ENCODE assay signal across 26 mouse cellular contexts in genomic region chr13:7057545-7057944, GRCm38 (mm10).
DNase-seq lines count a peak whose midpoint lies in the region; ATAC-seq and TF ChIP-seq lines count a peak whose summit lies in the region.
"Had no signal": no experiment of that assay in that cellular context is flagged by ENCODE, and none has a peak within 500 bp of the region (broad histone marks: within the 10 kb centered on the region; RNA-seq: fewer than 3 reads in every experiment).

No protein-coding gene starts in this region.

- H3K4me2 ChIP-seq in hindbrain, embryonic 11.5 days (replicated peaks; ENCODE audit: low read depth, low read length): no peak overlapping the region
- H3K4me2 ChIP-seq in midbrain, embryonic 15.5 days: no peak overlapping the region
- H3K4me2 ChIP-seq in midbrain, embryonic 13.5 days (replicated peaks): no peak overlapping the region
- H3K4me2 ChIP-seq in hindbrain, embryonic 13.5 days: no peak overlapping the region
- H3K4me2 ChIP-seq in neural tube, embryonic 14.5 days (ENCODE audit: low read depth, low read length): no peak overlapping the region
- H3K4me2 ChIP-seq: heart, embryonic 11.5 days; limb, embryonic 12.5 days; liver, embryonic 12.5 days; lung, embryonic 14.5 days had no signal

- H3K36me3 ChIP-seq in hindbrain, embryonic 11.5 days (ENCODE audit: control insufficient read depth, insufficient read depth, low read length): no peaks in the 10 kb centered on the region
- H3K36me3 ChIP-seq in hindbrain, embryonic 10.5 days: no peaks in the 10 kb centered on the region
- H3K36me3 ChIP-seq in midbrain, embryonic 15.5 days (replicated peaks): no peaks in the 10 kb centered on the region
- no peaks in the 10 kb centered on the region for H3K36me3 ChIP-seq in midbrain, embryonic 13.5 days
- no peaks in the 10 kb centered on the region for H3K36me3 ChIP-seq in hindbrain, embryonic 13.5 days
- no peaks in the 10 kb centered on the region for H3K36me3 ChIP-seq in neural tube, embryonic 14.5 days (ENCODE audit: control insufficient read depth, insufficient read depth, low read length)
- H3K36me3 ChIP-seq: forebrain, embryonic 10.5 days; limb, embryonic 12.5 days; liver, embryonic 12.5 days had no signal

- ATAC-seq in hindbrain, embryonic 11.5 days (ENCODE audit: low FRiP score): peak; percentile 51; the same call in 1 of the 2 replicates
- peak; percentile 37; the same call in 1 of the 2 replicates for ATAC-seq in midbrain, embryonic 15.5 days (replicated peaks)
- ATAC-seq in midbrain, embryonic 13.5 days: no peak
- ATAC-seq in hindbrain, embryonic 13.5 days (ENCODE audit: low FRiP score): peak; percentile 78
- peak; percentile 90 for ATAC-seq in neural tube, embryonic 14.5 days (ENCODE audit: low read depth)
- ATAC-seq: activated CD4-positive, CD25-positive, alpha-beta regulatory T cell, adult 4 months; CD4-positive, CD25-positive, alpha-beta regulatory T cell, adult 4 months; forebrain, postnatal 0 days; inflammation-experienced regulatory T-cells, adult 6 months; liver, embryonic 12.5 days had no signal

- H3K9me3 ChIP-seq in hindbrain, embryonic 11.5 days (ENCODE audit: control insufficient read depth, low read length): no peaks in the 10 kb centered on the region
- no peaks in the 10 kb centered on the region for H3K9me3 ChIP-seq in hindbrain, embryonic 10.5 days
- no peaks in the 10 kb centered on the region for H3K9me3 ChIP-seq in midbrain, embryonic 15.5 days
- no peaks in the 10 kb centered on the region for H3K9me3 ChIP-seq in midbrain, embryonic 13.5 days
- H3K9me3 ChIP-seq in hindbrain, embryonic 13.5 days: no peaks in the 10 kb centered on the region
- no peaks in the 10 kb centered on the region for H3K9me3 ChIP-seq in neural tube, embryonic 14.5 days (ENCODE audit: control insufficient read depth, low read length)
- H3K9me3 ChIP-seq: forebrain, embryonic 10.5 days; limb, embryonic 12.5 days; liver, embryonic 12.5 days had no signal

- no peak for TF ChIP-seq POLR2A in lung, adult 2 months (IDR thresholded peaks at IDR 0.05; ENCODE audit: borderline replicate concordance, extremely low read depth, low read depth, low read length)

- no peak for DNase-seq in hindbrain, embryonic 11.5 days (ENCODE audit: low spot score)
- DNase-seq in hindbrain, embryonic 10.5 days (ENCODE audit: low spot score): no peak
- DNase-seq in layer of hippocampus, adult 11-12 months (ENCODE audit: low spot score): no peak
- DNase-seq in lung, adult 2 months: no peak
- DNase-seq: adrenal gland, postnatal 14 days; cerebellum, adult 11-12 months; cerebellum, postnatal 25 days; embryo, embryonic 11 days; forebrain, postnatal 0 days; heart, postnatal 10 days; kidney, postnatal 10 days; layer of hippocampus, adult 9-11 months; lung, embryonic 14.5 days; lung, postnatal 4 days had no signal

- no peak for TF ChIP-seq CTCF in lung, adult 2 months (IDR thresholded peaks at IDR 0.05; ENCODE audit: insufficient read depth, low read length)

- H3K4me3 ChIP-seq in hindbrain, embryonic 11.5 days (ENCODE audit: low read depth, low read length): no peak overlapping the region
- no peak overlapping the region for H3K4me3 ChIP-seq in hindbrain, embryonic 10.5 days
- H3K4me3 ChIP-seq in midbrain, embryonic 15.5 days: no peak overlapping the region
- no peak overlapping the region for H3K4me3 ChIP-seq in midbrain, embryonic 13.5 days (replicated peaks)
- no peak overlapping the region for H3K4me3 ChIP-seq in hindbrain, embryonic 13.5 days
- H3K4me3 ChIP-seq in neural tube, embryonic 14.5 days (ENCODE audit: low read depth, low read length): no peak overlapping the region
- no peak overlapping the region for H3K4me3 ChIP-seq in lung, adult 2 months (replicated peaks; ENCODE audit: extremely low read depth, low read depth, low read length)
- H3K4me3 ChIP-seq: forebrain, embryonic 10.5 days; left cerebral cortex, adult 2 months; limb, embryonic 12.5 days; liver, embryonic 12.5 days had no signal

- no peak overlapping the region for H3K9ac ChIP-seq in hindbrain, embryonic 11.5 days (ENCODE audit: low read depth, low read length)
- no peak overlapping the region for H3K9ac ChIP-seq in midbrain, embryonic 15.5 days
- no peak overlapping the region for H3K9ac ChIP-seq in midbrain, embryonic 13.5 days (replicated peaks)
- H3K9ac ChIP-seq in hindbrain, embryonic 13.5 days: no peak overlapping the region
- no peak overlapping the region for H3K9ac ChIP-seq in neural tube, embryonic 14.5 days (replicated peaks; ENCODE audit: low read depth, low read length)
- H3K9ac ChIP-seq: forebrain, postnatal 0 days; limb, embryonic 12.5 days; liver, embryonic 12.5 days; lung, embryonic 14.5 days had no signal

- H3K4me1 ChIP-seq in hindbrain, embryonic 11.5 days (replicated peaks; ENCODE audit: control insufficient read depth, insufficient read depth, low read length): no peaks in the 10 kb centered on the region
- H3K4me1 ChIP-seq in hindbrain, embryonic 10.5 days (replicated peaks): peaks cover 6% of the 10 kb centered on the region; the same call in 1 of the 2 replicates
- no peaks in the 10 kb centered on the region for H3K4me1 ChIP-seq in midbrain, embryonic 15.5 days
- no peaks in the 10 kb centered on the region for H3K4me1 ChIP-seq in midbrain, embryonic 13.5 days (replicated peaks)
- no peaks in the 10 kb centered on the region for H3K4me1 ChIP-seq in hindbrain, embryonic 13.5 days (replicated peaks)
- no peaks in the 10 kb centered on the region for H3K4me1 ChIP-seq in neural tube, embryonic 14.5 days (ENCODE audit: control insufficient read depth, insufficient read depth, low read length)
- H3K4me1 ChIP-seq in lung, adult 2 months (ENCODE audit: control insufficient read depth, insufficient read depth, low read length): no peaks in the 10 kb centered on the region
- H3K4me1 ChIP-seq: forebrain, embryonic 10.5 days; limb, embryonic 12.5 days; liver, embryonic 12.5 days had no signal

- no peaks in the 10 kb centered on the region for H3K27me3 ChIP-seq in hindbrain, embryonic 11.5 days (ENCODE audit: control insufficient read depth, insufficient read depth, low read length)
- H3K27me3 ChIP-seq in hindbrain, embryonic 10.5 days (ENCODE audit: insufficient read depth, poor library complexity, severe bottlenecking): no peaks in the 10 kb centered on the region
- no peaks in the 10 kb centered on the region for H3K27me3 ChIP-seq in midbrain, embryonic 15.5 days (replicated peaks)
- no peaks in the 10 kb centered on the region for H3K27me3 ChIP-seq in midbrain, embryonic 13.5 days
- no peaks in the 10 kb centered on the region for H3K27me3 ChIP-seq in hindbrain, embryonic 13.5 days
- H3K27me3 ChIP-seq in neural tube, embryonic 14.5 days (ENCODE audit: control insufficient read depth, insufficient read depth, low read length): no peaks in the 10 kb centered on the region
- H3K27me3 ChIP-seq: limb, embryonic 12.5 days; liver, embryonic 12.5 days had no signal

- WGBS in hindbrain, embryonic 11.5 days: 83% methylated on average over 8 of the region's 8 CpGs
- 82% methylated on average over 8 of the region's 8 CpGs for WGBS in hindbrain, embryonic 10.5 days
- 75% methylated on average over 8 of the region's 8 CpGs for WGBS in midbrain, embryonic 15.5 days
- WGBS in midbrain, embryonic 13.5 days: 76% methylated on average over 8 of the region's 8 CpGs
- 62% methylated on average over 8 of the region's 8 CpGs for WGBS in hindbrain, embryonic 13.5 days
- WGBS in neural tube, embryonic 14.5 days: 53% methylated on average over 8 of the region's 8 CpGs
- WGBS in lung, adult 2 months: 64% methylated on average over 8 of the region's 8 CpGs

- H3K27ac ChIP-seq in hindbrain, embryonic 11.5 days (ENCODE audit: low read depth, low read length): no peak overlapping the region
- no peak overlapping the region for H3K27ac ChIP-seq in hindbrain, embryonic 10.5 days
- H3K27ac ChIP-seq in midbrain, embryonic 15.5 days: no peak overlapping the region
- no peak overlapping the region for H3K27ac ChIP-seq in midbrain, embryonic 13.5 days
- no peak overlapping the region for H3K27ac ChIP-seq in hindbrain, embryonic 13.5 days
- H3K27ac ChIP-seq in neural tube, embryonic 14.5 days (ENCODE audit: low read depth, low read length): no peak overlapping the region
- H3K27ac ChIP-seq: forebrain, embryonic 10.5 days; left cerebral cortex, adult 2 months; limb, embryonic 12.5 days; liver, embryonic 12.5 days had no signal
